Mouse (Mus musculus): Measurements from ENCODE around the gene Hoxb2. TPM values are rescaled to one million over a fixed set of nuclear protein-coding genes. Genes with fewer than 3 reads are reported as not detected.

Gene Hoxb2
- polyA plus RNA-seq, 1 experiment from 2014 or later: not detected

- Histone ChIP-seq H3K4me2 (ENCODE audit: low read length) (no peak overlapping the region), H3K27me3 (replicated peaks; ENCODE audit: control insufficient read depth, insufficient read depth, low read length) (peaks cover 86% of the 10 kb centered on the region), H3K4me3 (replicated peaks; ENCODE audit: low read length) (no peak overlapping the region), H3K27ac (ENCODE audit: low read length) (no peak overlapping the region), H3K9ac (replicated peaks; ENCODE audit: low read depth, low read length) (no peak overlapping the region), H3K36me3 (ENCODE audit: control insufficient read depth, insufficient read depth) (no peaks in the 10 kb centered on the region), H3K4me1 (replicated peaks; ENCODE audit: control insufficient read depth, insufficient read depth, low read length) (no peaks in the 10 kb centered on the region; the same call in 1 of the 2 replicates), H3K9me3 (ENCODE audit: control insufficient read depth, low read length) (no peaks in the 10 kb centered on the region)
- ATAC-seq: no peak
- WGBS: 8% methylated on average over 8 of the region's 8 CpGs
Observed at GRCm38 (mm10) chr11:96353939-96354338, 3.6 kb downstream of the Hoxb2 start.

- H3K9ac ChIP-seq (replicated peaks; ENCODE audit: low read depth, low read length): no peak overlapping the region
Observed at GRCm38 (mm10) chr11:96354376-96354775, 4.1 kb downstream of the Hoxb2 start.

GRCm38 (mm10) chr11:96354801-96355311, 4.5 kb downstream of the Hoxb2 start:
- Histone ChIP-seq H3K4me2 (ENCODE audit: low read length) (no peak overlapping the region), H3K27ac (ENCODE audit: low read length) (no peak overlapping the region), H3K36me3 (ENCODE audit: control insufficient read depth, insufficient read depth) (no peaks in the 10 kb centered on the region), H3K9ac (replicated peaks; ENCODE audit: low read depth, low read length) (no peak overlapping the region), H3K4me1 (replicated peaks; ENCODE audit: control insufficient read depth, insufficient read depth, low read length) (no peaks in the 10 kb centered on the region; the same call in 1 of the 2 replicates), H3K4me3 (replicated peaks; ENCODE audit: low read length) (no peak overlapping the region), H3K9me3 (ENCODE audit: control insufficient read depth, low read length) (no peaks in the 10 kb centered on the region), H3K27me3 (replicated peaks; ENCODE audit: control insufficient read depth, insufficient read depth, low read length) (peaks cover 85% of the 10 kb centered on the region)
- 1% methylated on average over 9 of the region's 9 CpGs for WGBS
- no peak for ATAC-seq

More at GRCm38 (mm10) chr11:96354376-96354775, 4.1 kb downstream of the Hoxb2 start:
- Histone ChIP-seq H3K4me2 (ENCODE audit: low read length) (no peak overlapping the region), H3K27me3 (replicated peaks; ENCODE audit: control insufficient read depth, insufficient read depth, low read length) (peaks cover 85% of the 10 kb centered on the region), H3K9me3 (ENCODE audit: control insufficient read depth, low read length) (no peaks in the 10 kb centered on the region), H3K27ac (ENCODE audit: low read length) (no peak overlapping the region), H3K36me3 (ENCODE audit: control insufficient read depth, insufficient read depth) (no peaks in the 10 kb centered on the region), H3K4me3 (replicated peaks; ENCODE audit: low read length) (no peak overlapping the region), H3K4me1 (replicated peaks; ENCODE audit: control insufficient read depth, insufficient read depth, low read length) (no peaks in the 10 kb centered on the region; the same call in 1 of the 2 replicates)
- no peak for ATAC-seq
- 1% methylated on average over 25 of the region's 25 CpGs for WGBS

- Histone ChIP-seq H3K9ac (replicated peaks; ENCODE audit: low read depth, low read length) (no peak overlapping the region), H3K27ac (ENCODE audit: low read length) (no peak overlapping the region), H3K36me3 (ENCODE audit: control insufficient read depth, insufficient read depth) (no peaks in the 10 kb centered on the region), H3K27me3 (replicated peaks; ENCODE audit: control insufficient read depth, insufficient read depth, low read length) (peaks cover 89% of the 10 kb centered on the region), H3K4me2 (ENCODE audit: low read length) (no peak overlapping the region), H3K9me3 (ENCODE audit: control insufficient read depth, low read length) (no peaks in the 10 kb centered on the region), H3K4me3 (replicated peaks; ENCODE audit: low read length) (no peak overlapping the region), H3K4me1 (replicated peaks; ENCODE audit: control insufficient read depth, insufficient read depth, low read length) (no peaks in the 10 kb centered on the region)
- 2% methylated on average over 5 of the region's 5 CpGs for WGBS
- no peak for ATAC-seq
Observed at GRCm38 (mm10) chr11:96363807-96364206, 13.5 kb downstream of the Hoxb2 start.

- ATAC-seq: no peak
- H3K4me1 ChIP-seq (replicated peaks; ENCODE audit: control insufficient read depth, insufficient read depth, low read length): no peaks in the 10 kb centered on the region
- 2% methylated on average over 26 of the region's 26 CpGs for WGBS
Observed at GRCm38 (mm10) chr11:96365441-96366091, 15.2 kb downstream of the Hoxb2 start, which contains the start of gene Hoxb1. Gene Hoxb1, plus strand, starts transcription at chr11:96365752.

GRCm38 (mm10) chr11:96366092-96367041, 16.0 kb downstream of the Hoxb2 start:
- Histone ChIP-seq H3K9ac (replicated peaks; ENCODE audit: low read depth, low read length) (no peak overlapping the region), H3K4me1 (replicated peaks; ENCODE audit: control insufficient read depth, insufficient read depth, low read length) (no peaks in the 10 kb centered on the region), H3K4me2 (ENCODE audit: low read length) (no peak overlapping the region), H3K27me3 (replicated peaks; ENCODE audit: control insufficient read depth, insufficient read depth, low read length) (peaks cover 93% of the 10 kb centered on the region), H3K9me3 (ENCODE audit: control insufficient read depth, low read length) (no peaks in the 10 kb centered on the region), H3K4me3 (replicated peaks; ENCODE audit: low read length) (no peak overlapping the region), H3K27ac (ENCODE audit: low read length) (no peak overlapping the region), H3K36me3 (ENCODE audit: control insufficient read depth, insufficient read depth) (no peaks in the 10 kb centered on the region)
- no peak for ATAC-seq
- WGBS: 2% methylated on average over 44 of the region's 47 CpGs

More at GRCm38 (mm10) chr11:96365441-96366091, 15.2 kb downstream of the Hoxb2 start, which contains the start of gene Hoxb1:
- Histone ChIP-seq H3K9me3 (ENCODE audit: control insufficient read depth, low read length) (no peaks in the 10 kb centered on the region), H3K27me3 (replicated peaks; ENCODE audit: control insufficient read depth, insufficient read depth, low read length) (peaks cover 91% of the 10 kb centered on the region), H3K36me3 (ENCODE audit: control insufficient read depth, insufficient read depth) (no peaks in the 10 kb centered on the region), H3K4me3 (replicated peaks; ENCODE audit: low read length) (no peak within 1 kb of the TSS), H3K9ac (replicated peaks; ENCODE audit: low read depth, low read length) (no peak within 1 kb of the TSS), H3K4me2 (ENCODE audit: low read length) (no peak within 1 kb of the TSS), H3K27ac (ENCODE audit: low read length) (no peak within 1 kb of the TSS)

- H3K4me2 ChIP-seq (ENCODE audit: low read length): no peak overlapping the region
- no peaks in the 10 kb centered on the region for H3K36me3 ChIP-seq (ENCODE audit: control insufficient read depth, insufficient read depth)
- no peak for ATAC-seq
- WGBS: 7% methylated on average over 6 of the region's 6 CpGs
- no peaks in the 10 kb centered on the region for H3K9me3 ChIP-seq (ENCODE audit: control insufficient read depth, low read length)
- no peak overlapping the region for H3K9ac ChIP-seq (replicated peaks; ENCODE audit: low read depth, low read length)
- H3K4me1 ChIP-seq (replicated peaks; ENCODE audit: control insufficient read depth, insufficient read depth, low read length): no peaks in the 10 kb centered on the region
- peaks cover 92% of the 10 kb centered on the region for H3K27me3 ChIP-seq (replicated peaks; ENCODE audit: control insufficient read depth, insufficient read depth, low read length)
- H3K4me3 ChIP-seq (replicated peaks; ENCODE audit: low read length): no peak overlapping the region
- H3K27ac ChIP-seq (ENCODE audit: low read length): no peak overlapping the region
Observed at GRCm38 (mm10) chr11:96367141-96367540, 16.8 kb downstream of the Hoxb2 start.

- H3K27ac ChIP-seq (ENCODE audit: low read length): no peak overlapping the region
- no peak for ATAC-seq
- no peak overlapping the region for H3K4me3 ChIP-seq (replicated peaks; ENCODE audit: low read length)
- H3K4me2 ChIP-seq (ENCODE audit: low read length): no peak overlapping the region
- H3K36me3 ChIP-seq (ENCODE audit: control insufficient read depth, insufficient read depth): no peaks in the 10 kb centered on the region
- peaks cover 94% of the 10 kb centered on the region for H3K27me3 ChIP-seq (replicated peaks; ENCODE audit: control insufficient read depth, insufficient read depth, low read length)
- no peak overlapping the region for H3K9ac ChIP-seq (replicated peaks; ENCODE audit: low read depth, low read length)
- H3K4me1 ChIP-seq (replicated peaks; ENCODE audit: control insufficient read depth, insufficient read depth, low read length): no peaks in the 10 kb centered on the region
- H3K9me3 ChIP-seq (ENCODE audit: control insufficient read depth, low read length): no peaks in the 10 kb centered on the region
- 4% methylated on average over 5 of the region's 5 CpGs for WGBS
Observed at GRCm38 (mm10) chr11:96368686-96369085, 18.4 kb downstream of the Hoxb2 start.

GRCm38 (mm10) chr11:96369140-96369539, 18.8 kb downstream of the Hoxb2 start:
- Histone ChIP-seq H3K27ac (ENCODE audit: low read length) (no peak overlapping the region), H3K36me3 (ENCODE audit: control insufficient read depth, insufficient read depth) (no peaks in the 10 kb centered on the region), H3K9me3 (ENCODE audit: control insufficient read depth, low read length) (no peaks in the 10 kb centered on the region), H3K27me3 (replicated peaks; ENCODE audit: control insufficient read depth, insufficient read depth, low read length) (peaks cover 94% of the 10 kb centered on the region), H3K4me1 (replicated peaks; ENCODE audit: control insufficient read depth, insufficient read depth, low read length) (no peaks in the 10 kb centered on the region), H3K9ac (replicated peaks; ENCODE audit: low read depth, low read length) (no peak overlapping the region), H3K4me2 (ENCODE audit: low read length) (no peak overlapping the region), H3K4me3 (replicated peaks; ENCODE audit: low read length) (no peak overlapping the region)
- ATAC-seq: no peak
- WGBS: 8% methylated on average over 7 of the region's 7 CpGs
